Mouse (Mus musculus) E14TG2a.4 (cell line): ENCODE data around the gene Acads.

Experiments used
- CTCF ChIP-seq: conservative IDR thresholded peaks from 2 replicates; pipeline ENCODE4 v1.5.1; 2014; ENCODE audit warnings: low read length
- NANOG ChIP-seq: IDR thresholded peaks from 2 replicates; pipeline ENCODE4 v1.6.1; 2014; ENCODE audit warnings: borderline replicate concordance, low read length, mixed read lengths

DNA sequence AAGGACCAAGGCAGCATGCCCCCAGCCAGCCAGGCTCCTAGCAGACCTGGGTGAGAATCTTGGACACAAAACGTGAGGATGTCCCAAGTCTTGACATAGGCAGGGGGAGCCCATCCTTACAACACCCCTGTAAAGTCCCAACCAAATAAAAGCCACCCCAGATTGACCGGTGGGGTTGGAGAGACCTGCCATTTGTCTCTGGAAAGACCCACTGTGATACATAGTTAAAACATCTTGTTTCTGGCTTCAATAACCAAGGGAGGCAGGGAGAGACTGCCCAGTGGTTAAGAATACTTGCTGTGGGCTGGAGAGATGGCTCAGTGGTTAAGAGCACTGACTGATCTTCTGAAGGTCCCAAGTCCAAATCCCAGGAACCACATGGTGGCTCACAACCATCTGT is 16.9 kb downstream of the Acads start:
- TF ChIP-seq NANOG (no peak), CTCF (no peak)
